Mouse (Mus musculus): ENCODE data around the gene Rapgef1.
"Not testable (repeated sequence)": the region's sequence is repeated elsewhere in the genome, so short reads cannot be mapped to it uniquely, and the experiment has no call there.

Rapgef1 gene

DNA sequence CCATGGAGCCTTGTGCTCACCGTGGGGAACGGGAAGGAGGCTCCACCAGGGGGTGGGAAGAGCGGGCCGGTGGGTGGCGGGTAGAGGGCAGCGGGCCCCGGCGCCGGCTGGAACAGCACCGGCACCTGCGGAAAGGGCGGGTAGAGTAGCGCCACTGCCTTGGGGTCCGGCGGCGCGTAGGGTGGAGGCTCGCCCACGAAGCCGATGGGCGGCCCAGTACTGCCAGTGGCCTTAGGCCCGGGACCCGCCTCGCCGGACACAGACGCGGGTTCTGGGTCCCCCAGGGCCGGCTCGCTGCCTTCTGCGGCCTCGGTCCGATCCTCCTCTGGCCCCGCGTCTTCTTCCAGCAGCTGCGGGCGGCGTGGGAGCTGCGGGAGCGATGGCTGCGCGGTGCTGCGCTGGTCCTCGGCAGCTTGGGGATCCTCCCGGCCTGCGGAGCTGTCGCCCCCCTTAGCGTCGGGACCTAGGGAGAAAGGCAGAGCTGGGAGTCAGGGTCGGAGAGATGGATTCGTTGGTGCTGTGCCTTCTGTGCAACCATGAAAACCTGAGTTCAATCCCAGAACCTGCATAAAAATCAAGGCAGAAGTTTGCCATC is 127.8 kb downstream of the Rapgef1 start:
- DNase-seq, result peak in 1 of 2 experiments; percentile 14

- peak; percentile 47 to 56 for DNase-seq
Observed at GRCm38 (mm10) chr2:29747852-29748251, 128.3 kb downstream of the Rapgef1 start.

DNA sequence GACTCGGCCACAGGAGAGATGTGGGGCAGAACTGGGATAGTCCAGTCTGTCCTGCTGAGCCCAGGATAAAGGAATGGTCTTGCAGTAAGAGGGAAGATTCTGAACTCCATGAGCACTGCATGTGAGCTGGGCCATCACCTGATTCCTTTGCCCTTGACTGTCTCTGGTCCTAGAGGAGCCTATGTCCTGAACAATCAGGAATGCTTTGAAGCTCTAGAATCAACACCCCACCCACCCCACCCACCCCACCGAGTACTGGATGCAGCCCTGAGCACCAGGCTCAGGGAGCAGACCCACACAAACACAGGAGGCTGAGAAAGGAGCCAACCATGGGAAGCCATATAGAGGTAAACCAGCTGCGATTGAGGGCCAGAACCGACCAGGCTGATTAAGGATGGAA is 129.0 kb downstream of the Rapgef1 start:
- no peak for DNase-seq

DNA sequence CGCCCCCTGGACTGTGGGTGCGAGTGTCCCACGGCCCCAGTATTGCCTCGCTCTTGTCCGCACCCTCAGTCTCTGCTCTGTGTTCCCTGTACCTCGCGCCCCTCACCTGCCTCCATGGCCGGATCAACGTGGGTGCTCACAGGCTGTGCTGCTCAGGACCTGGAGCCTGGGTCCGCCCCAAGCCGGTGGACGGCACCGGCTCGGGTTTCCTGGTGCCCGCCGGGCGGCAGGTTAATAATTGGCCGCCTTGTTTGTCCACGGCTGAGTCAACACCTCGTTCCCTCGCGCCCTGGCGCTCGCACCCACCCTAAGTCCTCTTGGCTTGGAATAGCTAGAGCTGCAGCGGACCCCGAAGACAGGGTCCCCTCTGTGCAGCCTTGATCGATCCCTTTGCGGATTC is 132.0 kb downstream of the Rapgef1 start, which contains the start of gene Gm13420:
Gene Gm13420, minus strand, starts transcription at position 189 of the 400 bp plus-strand sequence.
- DNase-seq, result no peak

DNA sequence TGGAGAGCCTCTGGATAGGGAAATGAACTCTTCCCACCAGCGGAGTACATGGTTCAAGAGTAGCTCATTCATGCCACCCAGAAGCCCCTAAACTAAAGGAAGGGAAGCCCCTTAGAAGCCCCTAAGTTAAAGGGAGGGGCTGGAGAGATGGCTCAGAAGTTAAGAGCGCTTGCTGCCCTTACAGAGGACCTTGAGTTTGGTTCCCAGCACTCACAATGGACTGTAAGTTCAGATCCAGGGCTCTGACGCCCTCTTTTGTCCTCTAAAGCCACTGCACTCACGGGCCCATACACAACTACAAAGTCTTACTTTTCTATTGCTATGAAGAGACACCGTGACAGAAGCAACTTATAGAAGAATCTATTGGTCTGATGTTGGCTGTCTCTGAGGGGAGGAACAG is 132.9 kb downstream of the Rapgef1 start:
- DNase-seq, result no peak

- DNase-seq, result no peak
Observed at GRCm38 (mm10) chr2:29755693-29756092, 136.2 kb downstream of the Rapgef1 start.

DNA sequence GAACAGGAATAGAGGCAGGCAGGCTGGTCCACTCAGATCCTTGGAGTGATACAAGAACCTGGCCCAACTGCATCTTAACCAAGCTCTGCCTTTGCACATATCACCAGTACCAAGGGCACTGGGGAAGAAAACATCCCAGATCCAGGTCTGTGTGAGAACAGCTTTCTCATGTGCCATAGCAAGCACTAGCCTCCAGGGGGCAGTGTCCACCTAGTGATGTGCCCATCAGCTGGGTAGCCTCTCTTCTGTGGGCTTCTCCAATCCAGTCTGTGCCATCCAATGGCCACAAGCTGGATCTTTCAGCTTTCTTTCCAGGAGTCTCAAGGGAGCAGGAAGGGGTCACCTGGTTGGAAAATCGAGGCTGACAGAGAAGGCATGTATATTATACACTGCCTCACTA is 145.3 kb downstream of the Rapgef1 start:
- peak; percentile 79 to 80 for DNase-seq

DNA sequence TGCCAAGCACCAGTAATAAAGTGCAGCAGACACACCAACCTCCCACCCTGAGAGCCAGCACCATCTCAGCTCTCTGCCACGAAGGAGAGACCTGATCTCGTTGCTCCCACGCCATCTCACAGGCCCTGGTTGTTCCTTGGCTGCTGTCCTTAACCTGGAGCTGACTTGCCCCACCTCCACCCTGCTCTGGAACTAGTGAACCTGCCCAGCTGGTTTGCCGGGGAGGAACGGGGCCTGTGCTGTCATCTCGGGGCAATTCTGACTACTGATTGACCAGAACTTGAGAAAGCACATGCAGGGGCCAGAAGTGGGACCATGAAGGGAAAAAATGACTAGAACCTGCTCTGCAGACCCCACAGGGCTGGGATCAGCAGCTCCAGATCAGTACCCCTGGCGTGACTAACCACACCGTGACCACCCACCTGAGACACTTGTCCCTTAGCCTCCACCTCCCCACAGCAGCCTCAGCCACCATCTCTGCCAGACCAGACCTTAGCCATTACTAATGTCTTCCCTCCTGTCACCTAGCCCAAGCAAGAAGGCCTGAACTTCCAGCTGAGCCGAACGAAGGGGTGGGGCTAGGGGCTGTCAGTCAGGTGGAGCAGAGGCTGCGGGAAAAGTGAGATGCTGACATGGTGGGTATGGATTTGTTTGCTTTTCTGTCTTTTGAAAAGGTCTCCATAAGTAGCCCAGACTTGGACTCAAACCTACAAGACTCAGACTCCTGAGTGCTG is 148.6 kb downstream of the Rapgef1 start:
- no peak for DNase-seq

GRCm38 (mm10) chr2:29768901-29769300 is 149.4 kb downstream of the Rapgef1 start:
- DNase-seq, result no peak

- no peak for DNase-seq
Observed at GRCm38 (mm10) chr2:29770162-29770561, 150.6 kb downstream of the Rapgef1 start.

DNA sequence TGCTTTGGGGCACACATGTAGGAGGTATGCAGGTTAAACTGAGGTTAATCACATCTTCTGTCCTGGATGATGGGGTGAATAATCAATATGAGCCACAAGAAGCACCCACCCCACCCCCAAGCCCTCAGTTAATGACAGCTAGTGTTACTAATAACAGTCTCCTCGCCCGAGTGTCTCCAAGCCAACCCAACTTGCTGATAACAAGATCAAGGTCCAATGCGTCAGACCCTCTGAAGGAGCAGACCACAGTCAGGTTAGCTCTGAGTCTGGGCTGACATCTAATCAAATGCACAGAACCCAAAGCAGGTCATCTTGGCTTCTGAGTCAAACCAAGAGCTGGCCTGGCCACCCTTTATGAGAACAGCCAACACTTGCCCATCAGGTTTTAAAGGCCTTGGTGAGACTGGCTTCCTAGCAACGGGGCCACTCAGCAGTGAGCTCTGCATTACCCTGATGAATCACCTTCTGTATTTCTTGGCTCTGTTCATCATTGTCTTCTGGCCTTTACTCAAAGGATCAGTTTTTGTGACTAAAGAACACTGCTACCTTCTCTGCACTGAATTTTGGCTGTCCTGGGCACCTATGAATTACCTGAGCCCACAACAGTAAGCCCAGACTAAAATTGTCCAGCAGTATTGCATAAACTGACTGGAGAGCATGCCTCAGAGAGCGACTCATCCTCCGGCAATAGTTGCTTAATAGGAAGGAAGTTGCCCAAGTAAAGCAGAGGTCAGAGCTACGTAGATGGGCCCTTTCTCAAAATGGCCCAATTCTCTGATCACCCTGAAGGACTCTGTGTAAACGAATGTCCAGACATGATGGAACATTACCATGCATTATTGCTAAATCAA is 152.3 kb downstream of the Rapgef1 start:
- no peak for DNase-seq

GRCm38 (mm10) chr2:29773323-29773722 is 153.8 kb downstream of the Rapgef1 start:
- no peak for DNase-seq

GRCm38 (mm10) chr2:29781256-29781655 is 161.7 kb downstream of the Rapgef1 start:
- not testable (repeated sequence) for DNase-seq

DNA sequence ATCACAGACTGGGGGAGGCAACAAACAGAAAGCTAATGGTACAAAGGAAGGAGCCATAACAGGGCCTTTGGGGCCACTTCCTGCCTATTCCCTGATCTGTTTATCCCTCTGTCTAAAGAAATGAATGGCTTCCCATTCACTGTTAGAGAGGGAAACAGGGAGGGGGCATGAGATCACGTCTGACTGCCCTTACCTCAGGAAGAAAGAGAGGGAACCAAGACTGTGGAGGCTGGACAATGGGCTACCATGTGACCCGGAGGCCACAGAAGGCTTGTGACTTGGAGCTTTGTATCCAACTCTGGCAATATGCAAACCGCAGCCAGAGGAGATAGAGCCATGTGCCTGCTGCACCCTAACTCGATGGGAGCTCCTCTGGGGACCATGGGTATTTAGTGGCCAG is 164.8 kb downstream of the Rapgef1 start:
- DNase-seq, result no peak

GRCm38 (mm10) chr2:29787104-29787917 is 167.8 kb downstream of the Rapgef1 start, which contains the start of gene Coq4:
Coq4 (plus strand) TSS chr2:29787493.
- peak; percentile 92 to 93 for DNase-seq

GRCm38 (mm10) chr2:29787937-29788681 is 168.6 kb downstream of the Rapgef1 start, which contains the start of gene Trub2:
Trub2 (minus strand) TSS chr2:29788502.
- DNase-seq, result peak; percentile 83 to 85

All from B cell, adult 2 months (primary cell).